Mouse (Mus musculus): ENCODE measurements around the gene Ctsll3.

GRCm38 (mm10) chr13:60755251-60755650 lies 47.4 kb downstream of the Ctsll3 start:
- TF ChIP-seq EP300 (IDR thresholded peaks at IDR 0.05; ENCODE audit: low read depth) (no peak), CTCF (IDR thresholded peaks at IDR 0.05; ENCODE audit: low read depth) (no peak)
